ENCODE assay signal across 9 mouse cellular contexts in the genomic region with DNA sequence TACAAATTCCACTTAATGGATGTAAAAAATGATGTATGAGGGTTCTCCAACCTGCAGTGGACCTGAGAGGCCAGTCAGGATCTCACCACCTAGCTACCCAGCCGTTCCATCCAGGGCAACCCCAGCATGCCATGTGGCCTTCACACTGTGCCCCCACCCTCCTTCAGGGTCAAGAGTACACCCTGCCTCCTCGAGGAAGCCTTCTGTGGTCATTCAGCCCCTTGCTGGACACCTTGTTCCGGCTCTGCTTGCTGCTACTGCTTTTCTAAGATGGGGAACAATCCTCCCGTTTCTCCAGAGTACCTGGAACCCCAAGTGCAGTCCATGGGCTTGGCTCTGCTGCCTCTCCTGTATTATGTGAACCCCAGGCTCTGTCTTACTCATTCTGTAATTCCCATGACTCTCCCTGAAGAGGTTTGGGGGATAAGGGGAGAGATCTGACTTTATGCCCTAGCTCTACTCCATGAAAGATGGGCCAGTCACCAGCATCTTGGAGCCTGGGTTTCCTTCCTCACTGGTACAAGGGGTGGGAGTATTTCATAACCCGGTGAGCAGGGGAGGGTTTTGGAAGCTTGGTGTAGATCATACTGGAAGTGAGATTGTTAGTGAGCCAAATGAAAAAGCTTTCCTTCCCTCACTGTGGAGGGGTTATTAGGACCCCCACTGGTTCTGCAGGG. TPM values are rescaled to one million over a fixed set of nuclear protein-coding genes. Genes with fewer than 3 reads are reported as not detected.
DNase-seq lines count a peak whose midpoint lies in the region; ATAC-seq and TF ChIP-seq lines count a peak whose summit lies in the region.
"Had no signal": no experiment of that assay in that cellular context is flagged by ENCODE, and none has a peak within 500 bp of the region (broad histone marks: within the 10 kb centered on the region; RNA-seq: fewer than 3 reads in every experiment).

No protein-coding gene starts in this region.

- no peaks in the 10 kb centered on the region for H3K27me3 ChIP-seq in intestine, embryonic 15.5 days (replicated peaks)
- H3K27me3 ChIP-seq in neural tube, embryonic 14.5 days (ENCODE audit: control insufficient read depth, insufficient read depth, low read length) = no peaks in the 10 kb centered on the region

- peaks cover 24% of the 10 kb centered on the region for H3K36me3 ChIP-seq in intestine, embryonic 15.5 days
- H3K36me3 ChIP-seq in neural tube, embryonic 14.5 days (ENCODE audit: control insufficient read depth, insufficient read depth, low read length) = peaks cover 48% of the 10 kb centered on the region

- peak overlapping the region; percentile 94 for H3K27ac ChIP-seq in left cerebral cortex, adult 2 months
- no peak overlapping the region for H3K27ac ChIP-seq in embryonic fibroblast, embryonic 13.5 days (ENCODE audit: insufficient read depth, low read length)
- no peak overlapping the region for H3K27ac ChIP-seq in intestine, embryonic 15.5 days
- H3K27ac ChIP-seq in neural tube, embryonic 14.5 days (ENCODE audit: low read depth, low read length) = 0 out of 2 replicates have a peak overlapping the region, but pooled peaks have one; percentile 28

- no peak for TF ChIP-seq CTCF in left cerebral cortex, adult 2 months (IDR thresholded peaks at IDR 0.05)
- TF ChIP-seq CTCF in embryonic fibroblast, embryonic 13.5 days (IDR thresholded peaks at IDR 0.05; ENCODE audit: borderline replicate concordance, insufficient read depth, low read length) = no peak

- peak overlapping the region; percentile 86 for H3K9ac ChIP-seq in intestine, embryonic 15.5 days
- H3K9ac ChIP-seq in neural tube, embryonic 14.5 days (replicated peaks; ENCODE audit: low read depth, low read length) = peak overlapping the region; percentile 96

- TF ChIP-seq POLR2A in embryonic fibroblast, embryonic 13.5 days (IDR thresholded peaks at IDR 0.05; ENCODE audit: low read depth, low read length) = no peak

- 0 out of 2 replicates have a peak, but pooled peaks have one; percentile 1 for ATAC-seq in intestine, embryonic 15.5 days
- ATAC-seq in neural tube, embryonic 14.5 days (ENCODE audit: low read depth) = no peak

- H3K4me3 ChIP-seq in left cerebral cortex, adult 2 months = peak overlapping the region; percentile 71
- H3K4me3 ChIP-seq in embryonic fibroblast, embryonic 13.5 days (ENCODE audit: insufficient read depth, low read length) = peak overlapping the region; percentile 82
- H3K4me3 ChIP-seq in intestine, embryonic 15.5 days (replicated peaks) = peak overlapping the region; percentile 77
- H3K4me3 ChIP-seq in neural tube, embryonic 14.5 days (ENCODE audit: low read depth, low read length) = peak overlapping the region; percentile 88

- 24% methylated on average over 5 of the region's 5 CpGs for whole genome bisulfite sequencing in intestine, embryonic 15.5 days
- 37% methylated on average over 5 of the region's 5 CpGs for WGBS in neural tube, embryonic 14.5 days

- intact Hi-C loops in left cerebral cortex, adult 2 months (cut with DNase I) = loop anchor here (2.0 kb wide), 3 partner anchors 59 to 153 kb away; no protein-coding TSS in a partner anchor
- intact Hi-C loops in left cerebral cortex, postnatal 4 days (cut with DNase I) = loop anchor here (5.0 kb wide), 1 partner anchor 156 kb away; no protein-coding TSS in a partner anchor

- no peaks in the 10 kb centered on the region for H3K9me3 ChIP-seq in intestine, embryonic 15.5 days
- H3K9me3 ChIP-seq in neural tube, embryonic 14.5 days (ENCODE audit: control insufficient read depth, low read length) = no peaks in the 10 kb centered on the region

- DNase-seq in left cerebral cortex, adult 2 months (ENCODE audit: extremely low spot score in 1 of 2, low spot score in 2 of 2) = no peak
- DNase-seq in left cerebral cortex, postnatal 4 days = no peak
- no peak for DNase-seq in spleen, postnatal 14 days (ENCODE audit: low spot score in 2 of 2)
- DNase-seq in kidney, postnatal 14 days = no peak
- no peak for DNase-seq in adrenal gland, postnatal 14 days
- DNase-seq: heart, adult 11 months had no signal

- peaks cover 5% of the 10 kb centered on the region; the same call in 1 of the 2 replicates for H3K4me1 ChIP-seq in embryonic fibroblast, embryonic 13.5 days (ENCODE audit: control insufficient read depth, insufficient read depth, low read length)
- peaks cover 14% of the 10 kb centered on the region for H3K4me1 ChIP-seq in intestine, embryonic 15.5 days (replicated peaks)
- peaks cover 14% of the 10 kb centered on the region; the same call in 1 of the 2 replicates for H3K4me1 ChIP-seq in neural tube, embryonic 14.5 days (ENCODE audit: control insufficient read depth, insufficient read depth, low read length)

- H3K4me2 ChIP-seq in intestine, embryonic 15.5 days (replicated peaks) = peak overlapping the region; percentile 85
- H3K4me2 ChIP-seq in neural tube, embryonic 14.5 days (ENCODE audit: low read depth, low read length) = peak overlapping the region; percentile 90

RNA-seq across cellular contexts. Expression of gene Tmem132a, which starts 1.7 kb away (rescaled TPM):
- 100 to 1,000 TPM; 268 TPM for total RNA-seq in left cerebral cortex, adult 2 months (2021)
- total RNA-seq in left cerebral cortex, postnatal 4 days (2021) = 100 to 1,000 TPM; 214 to 236 TPM
- polyA plus RNA-seq in embryonic fibroblast, embryonic 13.5 days (2011; ENCODE audit: insufficient read length, low read depth, missing spikeins) = 29.6 and 37.5 TPM in 2 replicates
- polyA plus RNA-seq in intestine, embryonic 15.5 days (2015; fragmentation: Nextera tagmentation; extraction: Ambion mirVana) = 37.7 TPM in 2 replicates
- polyA plus RNA-seq in neural tube, embryonic 14.5 days (2014; fragmentation: Nextera tagmentation; extraction: Ambion mirVana) = 132 and 146 TPM in 2 replicates
- 19.6 and 20.2 TPM in 2 replicates for total RNA-seq in adrenal gland, postnatal 14 days (2021)

RNA-seq across cellular contexts. Expression of gene Tmem109, which starts 13.7 kb away (rescaled TPM):
- total RNA-seq in left cerebral cortex, adult 2 months (2021) = 10 to 100 TPM; 49.5 to 50.2 TPM
- total RNA-seq in left cerebral cortex, postnatal 4 days (2021) = 10 to 100 TPM; 36.6 to 39.2 TPM
- 50.6 and 59.9 TPM in 2 replicates for polyA plus RNA-seq in embryonic fibroblast, embryonic 13.5 days (2011; ENCODE audit: insufficient read length, low read depth, missing spikeins)
- polyA plus RNA-seq in intestine, embryonic 15.5 days (2015; fragmentation: Nextera tagmentation; extraction: Ambion mirVana) = 75.4 and 80.6 TPM in 2 replicates
- polyA plus RNA-seq in neural tube, embryonic 14.5 days (2014; fragmentation: Nextera tagmentation; extraction: Ambion mirVana) = 36.3 and 39.1 TPM in 2 replicates
- 92.7 and 101 TPM in 2 replicates for total RNA-seq in adrenal gland, postnatal 14 days (2021)

RNA-seq across cellular contexts. Expression of gene Prpf19, which starts 26.9 kb away (rescaled TPM):
- 100 to 1,000 TPM; 195 to 208 TPM for total RNA-seq in left cerebral cortex, adult 2 months (2021)
- 100 to 1,000 TPM; 195 to 222 TPM for total RNA-seq in left cerebral cortex, postnatal 4 days (2021)
- 115 TPM in 2 replicates for polyA plus RNA-seq in embryonic fibroblast, embryonic 13.5 days (2011; ENCODE audit: insufficient read length, low read depth, missing spikeins)
- polyA plus RNA-seq in intestine, embryonic 15.5 days (2015; fragmentation: Nextera tagmentation; extraction: Ambion mirVana) = 35.8 and 39.2 TPM in 2 replicates
- 37.6 and 48.8 TPM in 2 replicates for polyA plus RNA-seq in neural tube, embryonic 14.5 days (2014; fragmentation: Nextera tagmentation; extraction: Ambion mirVana)
- 125 and 126 TPM in 2 replicates for total RNA-seq in adrenal gland, postnatal 14 days (2021)

RNA-seq across cellular contexts. Expression of gene Slc15a3, which starts 28.6 kb away (rescaled TPM):
- 1 to 10 TPM; 1.1 to 1.3 TPM for total RNA-seq in left cerebral cortex, adult 2 months (2021)
- total RNA-seq in left cerebral cortex, postnatal 4 days (2021) = 1 to 10 TPM in 1 of 2 experiments, under 1 TPM in 1; 0.82 to 1.2 TPM
- 0.53 and 2.1 TPM in 2 replicates for polyA plus RNA-seq in embryonic fibroblast, embryonic 13.5 days (2011; ENCODE audit: insufficient read length, low read depth, missing spikeins)
- 0.30 and 0.65 TPM in 2 replicates for polyA plus RNA-seq in intestine, embryonic 15.5 days (2015; fragmentation: Nextera tagmentation; extraction: Ambion mirVana)
- polyA plus RNA-seq in neural tube, embryonic 14.5 days (2014; fragmentation: Nextera tagmentation; extraction: Ambion mirVana) = 0.36 and 0.52 TPM in 2 replicates
- total RNA-seq in adrenal gland, postnatal 14 days (2021) = 2.0 and 2.6 TPM in 2 replicates

RNA-seq across cellular contexts. Expression of gene Cd6, which starts 38.2 kb away (rescaled TPM):
- 1 to 10 TPM; 2.3 to 2.8 TPM for total RNA-seq in left cerebral cortex, adult 2 months (2021)
- total RNA-seq in left cerebral cortex, postnatal 4 days (2021) = not detected
- not detected in 2 replicates for polyA plus RNA-seq in embryonic fibroblast, embryonic 13.5 days (2011; ENCODE audit: insufficient read length, low read depth, missing spikeins)
- polyA plus RNA-seq in intestine, embryonic 15.5 days (2015; fragmentation: Nextera tagmentation; extraction: Ambion mirVana) = 0.19 and 0.57 TPM in 2 replicates
- polyA plus RNA-seq in neural tube, embryonic 14.5 days (2014; fragmentation: Nextera tagmentation; extraction: Ambion mirVana) = not detected in 2 replicates
- 0.41 and 5.2 TPM in 2 replicates for total RNA-seq in adrenal gland, postnatal 14 days (2021)

Comparison
In these comparisons a context has a peak if more than half of its experiments do, and no peak if none do; other contexts are left out.
1. H3K27ac ChIP-seq: peak in left cerebral cortex, adult 2 months (single experiment) and neural tube, embryonic 14.5 days (single experiment); none in embryonic fibroblast, embryonic 13.5 days (single experiment) and intestine, embryonic 15.5 days (single experiment).
2. RNA of gene Tmem132a, which starts 1.7 kb away (total RNA-seq): 268 TPM in left cerebral cortex, adult 2 months and 214 to 236 TPM in left cerebral cortex, postnatal 4 days; 19.6 to 20.2 TPM in adrenal gland, postnatal 14 days; every median in the first group is over 10 times any median in the second.
3. Peak in every context shown above with its lines, with median percentiles within 50 percentile points of each other: H3K4me3 ChIP-seq.